8 mouse cellular contexts compared by ENCODE assay signal in genomic region chr11:116127156-116127980, GRCm38 (mm10). TPM values are rescaled to one million over a fixed set of nuclear protein-coding genes. Genes with fewer than 3 reads are reported as not detected.
DNase-seq lines count a peak whose midpoint lies in the region; ATAC-seq and TF ChIP-seq lines count a peak whose summit lies in the region.

TSS of gene Trim47 (minus strand) at chr11:116127210.

- peak within 1 kb of the TSS; percentile 17; the same call in 1 of the 2 replicates for H3K4me3 ChIP-seq in heart, embryonic 13.5 days
- peak within 1 kb of the TSS; percentile 25 for H3K4me3 ChIP-seq in kidney, embryonic 15.5 days (replicated peaks)
- no peak within 1 kb of the TSS for H3K4me3 ChIP-seq in lung, postnatal 0 days (ENCODE audit: low read depth, low read length)

- TF ChIP-seq EP300 in lung, postnatal 0 days (IDR thresholded peaks at IDR 0.05): no peak

- DNase-seq in adrenal gland, adult 8-10 months: peak; percentile 86
- peak; percentile 83 for DNase-seq in embryo, embryonic 11 days
- DNase-seq in lung, postnatal 0 days (ENCODE audit: low spot score): peak; percentile 87
- DNase-seq in skeletal muscle tissue, adult 2 months (ENCODE audit: low read depth, low spot score): peak; percentile 68
- DNase-seq in thymus, postnatal 25 days: no peak
- DNase-seq in frontal cortex, postnatal 14 days (ENCODE audit: low spot score in 2 of 2): no peak

- peak within 1 kb of the TSS; percentile 65 for H3K9ac ChIP-seq in heart, embryonic 13.5 days
- peak within 1 kb of the TSS; percentile 27; the same call in 1 of the 2 replicates for H3K9ac ChIP-seq in kidney, embryonic 15.5 days
- 0 out of 2 replicates have a peak within 1 kb of the TSS, but pooled peaks have one; percentile 12 for H3K9ac ChIP-seq in lung, postnatal 0 days (replicated peaks; ENCODE audit: low read depth)

- peaks cover 55% of the 10 kb centered on the region for H3K36me3 ChIP-seq in heart, embryonic 13.5 days
- peaks cover 31% of the 10 kb centered on the region for H3K36me3 ChIP-seq in kidney, embryonic 15.5 days
- H3K36me3 ChIP-seq in lung, postnatal 0 days (ENCODE audit: insufficient read depth, low read length): 0 out of 2 replicates have a peak, but pooled peaks cover 5% of the 10 kb centered on the region

- 29% methylated on average over 23 of the region's 23 CpGs for WGBS in heart, embryonic 13.5 days
- 31% methylated on average over 23 of the region's 23 CpGs for WGBS in kidney, embryonic 15.5 days
- WGBS in lung, postnatal 0 days: 31% methylated on average over 23 of the region's 23 CpGs

- peak; percentile 31; the same call in 1 of the 2 replicates for TF ChIP-seq CTCF in lung, postnatal 0 days (IDR thresholded peaks at IDR 0.05)

- H3K9me3 ChIP-seq in heart, embryonic 13.5 days: no peaks in the 10 kb centered on the region
- H3K9me3 ChIP-seq in kidney, embryonic 15.5 days (replicated peaks): no peaks in the 10 kb centered on the region
- no peaks in the 10 kb centered on the region for H3K9me3 ChIP-seq in lung, postnatal 0 days (ENCODE audit: low read length)

- peaks cover 38% of the 10 kb centered on the region for H3K4me1 ChIP-seq in heart, embryonic 13.5 days
- peaks cover 51% of the 10 kb centered on the region for H3K4me1 ChIP-seq in kidney, embryonic 15.5 days
- H3K4me1 ChIP-seq in lung, postnatal 0 days (ENCODE audit: insufficient read depth, low read depth, low read length): peaks cover 15% of the 10 kb centered on the region

- no peaks in the 10 kb centered on the region for H3K27me3 ChIP-seq in heart, embryonic 13.5 days (replicated peaks)
- no peaks in the 10 kb centered on the region for H3K27me3 ChIP-seq in kidney, embryonic 15.5 days
- no peaks in the 10 kb centered on the region for H3K27me3 ChIP-seq in lung, postnatal 0 days (replicated peaks; ENCODE audit: insufficient read depth, low read length)

- H3K27ac ChIP-seq in heart, embryonic 13.5 days (replicated peaks): peak within 1 kb of the TSS; percentile 73
- H3K27ac ChIP-seq in kidney, embryonic 15.5 days: peak within 1 kb of the TSS; percentile 64
- no peak within 1 kb of the TSS for H3K27ac ChIP-seq in lung, postnatal 0 days (ENCODE audit: low read length)

- peak within 1 kb of the TSS; percentile 49 for H3K4me2 ChIP-seq in heart, embryonic 13.5 days
- peak within 1 kb of the TSS; percentile 50 for H3K4me2 ChIP-seq in kidney, embryonic 15.5 days
- peak within 1 kb of the TSS; percentile 22; the same call in 1 of the 2 replicates for H3K4me2 ChIP-seq in lung, postnatal 0 days (replicated peaks; ENCODE audit: low read depth, low read length)

- ATAC-seq in heart, embryonic 13.5 days (ENCODE audit: extremely low read depth, insufficient number of reproducible peaks, low FRiP score, low TSS enrichment): peak; percentile 55
- ATAC-seq in kidney, embryonic 15.5 days (replicated peaks; ENCODE audit: low FRiP score): peak; percentile 49
- peak; percentile 31 for ATAC-seq in lung, postnatal 0 days

RNA-seq across cellular contexts. Expression of gene Trim47, which starts in this region (rescaled TPM):
- total RNA-seq in adrenal gland, adult 8-10 months (2022): 10 to 100 TPM; 11.1 to 20.4 (median 16.4) TPM
- polyA plus RNA-seq in heart, embryonic 13.5 days (2015; fragmentation: Nextera tagmentation; extraction: Ambion mirVana): 46.1 and 51.1 TPM in 2 replicates
- polyA plus RNA-seq in kidney, embryonic 15.5 days (2015; fragmentation: Nextera tagmentation; extraction: Ambion mirVana): 21.4 and 24.6 TPM in 2 replicates
- 26.3 and 28.8 TPM in 2 replicates for polyA plus RNA-seq in lung, postnatal 0 days (2015; fragmentation: Nextera tagmentation; extraction: Ambion mirVana)

Comparison
In these comparisons a context has a peak if more than half of its experiments do, and no peak if none do; other contexts are left out.
1. DNase-seq: peak in adrenal gland, adult 8-10 months (single experiment), embryo, embryonic 11 days (single experiment), lung, postnatal 0 days (single experiment) and skeletal muscle tissue, adult 2 months (single experiment); none in thymus, postnatal 25 days (single experiment) and frontal cortex, postnatal 14 days (0 of 2).
2. H3K9ac ChIP-seq: peak in every context shown above with its lines; median percentile 65 in heart, embryonic 13.5 days; 27 in kidney, embryonic 15.5 days; 12 in lung, postnatal 0 days.
3. Peak in every context shown above with its lines, with median percentiles within 50 percentile points of each other: ATAC-seq and H3K4me2 ChIP-seq.